ENCODE assay signal across 12 mouse cellular contexts in genomic region chr12:107993029-107993428, GRCm38 (mm10). TPM values are rescaled to one million over a fixed set of nuclear protein-coding genes. Genes with fewer than 3 reads are reported as not detected.
DNase-seq lines count a peak whose midpoint lies in the region; ATAC-seq and TF ChIP-seq lines count a peak whose summit lies in the region.
"Had no signal": no experiment of that assay in that cellular context is flagged by ENCODE, and none has a peak within 500 bp of the region (broad histone marks: within the 10 kb centered on the region; RNA-seq: fewer than 3 reads in every experiment).

No protein-coding gene starts in this region.

- H3K27me3 ChIP-seq in midbrain, embryonic 14.5 days (ENCODE audit: control insufficient read depth, insufficient read depth, low read length) = no peaks in the 10 kb centered on the region
- no peaks in the 10 kb centered on the region; the same call in 1 of the 2 replicates for H3K27me3 ChIP-seq in midbrain, embryonic 11.5 days (ENCODE audit: control insufficient read depth, insufficient read depth, low read length)
- H3K27me3 ChIP-seq in forebrain, embryonic 15.5 days = no peaks in the 10 kb centered on the region
- no peaks in the 10 kb centered on the region for H3K27me3 ChIP-seq in midbrain, postnatal 0 days (ENCODE audit: insufficient read depth, low read length)
- no peaks in the 10 kb centered on the region; the same call in 1 of the 2 replicates for H3K27me3 ChIP-seq in kidney, embryonic 14.5 days (ENCODE audit: control insufficient read depth, insufficient read depth, low read length)

- no peaks in the 10 kb centered on the region for H3K9me3 ChIP-seq in midbrain, embryonic 14.5 days (ENCODE audit: control insufficient read depth, low read length)
- H3K9me3 ChIP-seq in midbrain, embryonic 11.5 days (ENCODE audit: control insufficient read depth, low read length) = no peaks in the 10 kb centered on the region
- H3K9me3 ChIP-seq in forebrain, embryonic 15.5 days = no peaks in the 10 kb centered on the region
- no peaks in the 10 kb centered on the region for H3K9me3 ChIP-seq in midbrain, postnatal 0 days (ENCODE audit: low read length)
- no peaks in the 10 kb centered on the region for H3K9me3 ChIP-seq in kidney, embryonic 14.5 days (ENCODE audit: control insufficient read depth, low read length)
- H3K9me3 ChIP-seq: heart, embryonic 12.5 days; liver, embryonic 13.5 days; megakaryocyte, embryonic 14.5 days had no signal

- peaks cover 70% of the 10 kb centered on the region for H3K4me1 ChIP-seq in midbrain, embryonic 14.5 days (ENCODE audit: control insufficient read depth, insufficient read depth, low read length)
- H3K4me1 ChIP-seq in midbrain, embryonic 11.5 days (ENCODE audit: control insufficient read depth, insufficient read depth, low read length) = peaks cover 13% of the 10 kb centered on the region
- H3K4me1 ChIP-seq in forebrain, embryonic 15.5 days = peaks cover 100% of the 10 kb centered on the region
- peaks cover 9% of the 10 kb centered on the region; the same call in 1 of the 2 replicates for H3K4me1 ChIP-seq in midbrain, postnatal 0 days (ENCODE audit: insufficient read depth, low read length)
- peaks cover 18% of the 10 kb centered on the region for H3K4me1 ChIP-seq in kidney, embryonic 14.5 days (ENCODE audit: control insufficient read depth, insufficient read depth, low read length)
- H3K4me1 ChIP-seq: liver, embryonic 13.5 days had no signal

- H3K9ac ChIP-seq in midbrain, embryonic 14.5 days (replicated peaks; ENCODE audit: low read length) = 0 out of 2 replicates have a peak overlapping the region, but pooled peaks have one; percentile 7
- H3K9ac ChIP-seq in midbrain, embryonic 11.5 days (ENCODE audit: low read length) = no peak overlapping the region
- peak overlapping the region; percentile 96 for H3K9ac ChIP-seq in forebrain, embryonic 15.5 days (replicated peaks)
- H3K9ac ChIP-seq in midbrain, postnatal 0 days (replicated peaks; ENCODE audit: low read length, poor library complexity, severe bottlenecking) = no peak overlapping the region
- no peak overlapping the region for H3K9ac ChIP-seq in kidney, embryonic 14.5 days (ENCODE audit: low read depth, low read length)
- H3K9ac ChIP-seq: heart, embryonic 12.5 days; liver, embryonic 13.5 days had no signal

- H3K36me3 ChIP-seq in midbrain, embryonic 14.5 days (ENCODE audit: control insufficient read depth, insufficient read depth, low read length) = 0 out of 2 replicates have a peak, but pooled peaks cover 8% of the 10 kb centered on the region
- H3K36me3 ChIP-seq in midbrain, embryonic 11.5 days (ENCODE audit: control insufficient read depth, insufficient read depth, low read length) = no peaks in the 10 kb centered on the region
- H3K36me3 ChIP-seq in forebrain, embryonic 15.5 days = peaks cover 12% of the 10 kb centered on the region
- no peaks in the 10 kb centered on the region for H3K36me3 ChIP-seq in midbrain, postnatal 0 days (ENCODE audit: insufficient read depth, low read length)
- H3K36me3 ChIP-seq in kidney, embryonic 14.5 days (ENCODE audit: control insufficient read depth, insufficient read depth, low read length) = no peaks in the 10 kb centered on the region
- H3K36me3 ChIP-seq: heart, embryonic 12.5 days; liver, embryonic 13.5 days had no signal

- TF ChIP-seq CTCF in midbrain, postnatal 0 days (IDR thresholded peaks at IDR 0.05) = no peak

- WGBS in midbrain, embryonic 14.5 days = 81% methylated on average over 4 of the region's 4 CpGs
- WGBS in midbrain, embryonic 11.5 days = 84% methylated on average over 4 of the region's 4 CpGs
- 76% methylated on average over 4 of the region's 4 CpGs for WGBS in forebrain, embryonic 15.5 days
- 87% methylated on average over 4 of the region's 4 CpGs for WGBS in midbrain, postnatal 0 days
- WGBS in kidney, embryonic 14.5 days = 78% methylated on average over 4 of the region's 4 CpGs

- peak overlapping the region; percentile 35 for H3K4me2 ChIP-seq in midbrain, embryonic 14.5 days (ENCODE audit: low read length)
- no peak overlapping the region for H3K4me2 ChIP-seq in midbrain, embryonic 11.5 days
- H3K4me2 ChIP-seq in forebrain, embryonic 15.5 days (replicated peaks) = peak overlapping the region; percentile 87
- H3K4me2 ChIP-seq in midbrain, postnatal 0 days (ENCODE audit: low read depth, low read length, poor library complexity, severe bottlenecking) = peak overlapping the region; percentile 15
- H3K4me2 ChIP-seq in kidney, embryonic 14.5 days (replicated peaks; ENCODE audit: low read depth, low read length) = no peak overlapping the region
- H3K4me2 ChIP-seq: heart, embryonic 12.5 days; liver, embryonic 13.5 days had no signal

- DNase-seq in midbrain, embryonic 14.5 days = peak; percentile 8
- no peak for DNase-seq in midbrain, embryonic 11.5 days (ENCODE audit: low spot score, missing footprints)
- no peak for DNase-seq in midbrain, postnatal 0 days (ENCODE audit: low spot score)
- DNase-seq in thymus, postnatal 4 days = peak; percentile 74
- DNase-seq in left cerebral cortex, adult 11 months (ENCODE audit: low spot score) = no peak
- DNase-seq: kidney, adult 2 months; layer of hippocampus, postnatal 36 days; liver, embryonic 13.5 days had no signal

- peak overlapping the region; percentile 16; the same call in 1 of the 2 replicates for H3K27ac ChIP-seq in midbrain, embryonic 14.5 days (replicated peaks; ENCODE audit: low read depth, low read length)
- no peak overlapping the region for H3K27ac ChIP-seq in midbrain, embryonic 11.5 days (ENCODE audit: low read depth, low read length)
- H3K27ac ChIP-seq in forebrain, embryonic 15.5 days (replicated peaks) = peak overlapping the region; percentile 99
- peak overlapping the region; percentile 47; the same call in 1 of the 2 replicates for H3K27ac ChIP-seq in midbrain, postnatal 0 days (ENCODE audit: low read depth, low read length)
- no peak overlapping the region for H3K27ac ChIP-seq in kidney, embryonic 14.5 days (ENCODE audit: low read depth, low read length)
- H3K27ac ChIP-seq: liver, embryonic 13.5 days had no signal

- ATAC-seq in midbrain, embryonic 14.5 days (ENCODE audit: low FRiP score, low TSS enrichment) = no peak
- ATAC-seq in midbrain, embryonic 11.5 days (ENCODE audit: low FRiP score) = no peak
- ATAC-seq in forebrain, embryonic 15.5 days (replicated peaks) = no peak
- no peak for ATAC-seq in midbrain, postnatal 0 days (ENCODE audit: low FRiP score)
- ATAC-seq in kidney, embryonic 14.5 days (ENCODE audit: low FRiP score, low TSS enrichment) = no peak

- no peak overlapping the region for H3K4me3 ChIP-seq in midbrain, embryonic 14.5 days (replicated peaks; ENCODE audit: low read depth, low read length)
- H3K4me3 ChIP-seq in midbrain, embryonic 11.5 days (ENCODE audit: low read depth, low read length) = no peak overlapping the region
- peak overlapping the region; percentile 97 for H3K4me3 ChIP-seq in forebrain, embryonic 15.5 days
- no peak overlapping the region for H3K4me3 ChIP-seq in midbrain, postnatal 0 days (ENCODE audit: low read depth, low read length)
- no peak overlapping the region for H3K4me3 ChIP-seq in kidney, embryonic 14.5 days (ENCODE audit: low read length)
- H3K4me3 ChIP-seq: heart, embryonic 12.5 days; liver, embryonic 13.5 days; megakaryocyte, embryonic 14.5 days had no signal

RNA-seq across cellular contexts. Expression of gene Bcl11b, which starts 10.4 kb away (rescaled TPM):
- 38.4 and 43.3 TPM in 2 replicates for polyA plus RNA-seq in midbrain, embryonic 14.5 days (2014; fragmentation: Nextera tagmentation; extraction: Ambion mirVana)
- 4.5 and 6.3 TPM in 2 replicates for polyA plus RNA-seq in midbrain, embryonic 11.5 days (2014; fragmentation: Nextera tagmentation; extraction: Ambion mirVana)
- 109 and 117 TPM in 2 replicates for polyA plus RNA-seq in forebrain, embryonic 15.5 days (2015; fragmentation: Nextera tagmentation; extraction: Ambion mirVana)
- 55.2 and 56.8 TPM in 2 replicates for total RNA-seq in midbrain, postnatal 0 days (2014; rRNA removed)
- polyA plus RNA-seq in midbrain, postnatal 0 days (2015; fragmentation: Nextera tagmentation; extraction: Ambion mirVana) = 18.9 and 19.0 TPM in 2 replicates
- 3.5 and 5.3 TPM in 2 replicates for polyA plus RNA-seq in kidney, embryonic 14.5 days (2014; fragmentation: Nextera tagmentation; extraction: Ambion mirVana)

Comparison
In these comparisons a context has a peak if more than half of its experiments do, and no peak if none do; other contexts are left out.
1. DNase-seq: peak in midbrain, embryonic 14.5 days (single experiment) and thymus, postnatal 4 days (single experiment); none in midbrain, embryonic 11.5 days (single experiment), midbrain, postnatal 0 days (single experiment) and left cerebral cortex, adult 11 months (single experiment).
2. H3K27ac ChIP-seq: peak in midbrain, embryonic 14.5 days (single experiment), forebrain, embryonic 15.5 days (single experiment) and midbrain, postnatal 0 days (single experiment); none in midbrain, embryonic 11.5 days (single experiment) and kidney, embryonic 14.5 days (single experiment).
3. H3K4me2 ChIP-seq: peak in midbrain, embryonic 14.5 days (single experiment), forebrain, embryonic 15.5 days (single experiment) and midbrain, postnatal 0 days (single experiment); none in midbrain, embryonic 11.5 days (single experiment) and kidney, embryonic 14.5 days (single experiment).
4. H3K9ac ChIP-seq: peak in midbrain, embryonic 14.5 days (single experiment) and forebrain, embryonic 15.5 days (single experiment); none in midbrain, embryonic 11.5 days (single experiment), midbrain, postnatal 0 days (single experiment) and kidney, embryonic 14.5 days (single experiment).